Mouse (Mus musculus) stomach, postnatal 0 days (tissue): ENCODE measurements at regions not wholly inside any gene's neighbourhood (a gene's known extent, or its start where the extent isn't known, plus 50 kb on each side); places are given as distances from the start of the nearest gene placed in this dataset.

Experiments used
- ATAC-seq: fragments of 200-750 bp; cut with Nextera tagmentation; 2 replicates; pipeline ENCODE4 v1.8.0; 2017; ENCODE audit not compliant: low FRiP score, low TSS enrichment
- DNase-seq: peaks from one replicate; pipeline ENCODE4 v3.0.0-alpha.2; 2016; ENCODE audit warnings: low spot score
- H3K27ac ChIP-seq: fragments of 300-500 bp; sonication (generic); replicated peaks from 2 replicates; pipeline ENCODE4 v1.5.1; 2014; ENCODE audit warnings: mild to moderate bottlenecking, control low read depth
- H3K27me3 ChIP-seq: fragments of 300-500 bp; sonication (generic); 2 replicates; pipeline ENCODE4 v1.6.1; 2014; ENCODE audit warnings: low read length; ENCODE audit not compliant: control insufficient read depth, insufficient read depth
- H3K36me3 ChIP-seq: fragments of 300-500 bp; sonication (generic); 2 replicates; pipeline ENCODE4 v1.6.1; 2014; ENCODE audit warnings: low read length, mixed read lengths; ENCODE audit not compliant: control insufficient read depth, insufficient read depth
- H3K4me1 ChIP-seq: fragments of 300-500 bp; sonication (generic); replicated peaks from 2 replicates; pipeline ENCODE4 v1.6.1; 2014; ENCODE audit warnings: antibody characterized with exemption; ENCODE audit not compliant: control insufficient read depth, insufficient read depth
- H3K4me2 ChIP-seq: fragments of 300-500 bp; sonication (generic); replicated peaks from 2 replicates; pipeline ENCODE4 v1.6.1; 2014; ENCODE audit warnings: low read depth, mild to moderate bottlenecking, control low read depth, moderate library complexity
- H3K4me3 ChIP-seq: fragments of 300-500 bp; sonication (generic); 2 replicates; pipeline ENCODE4 v1.5.1; 2014; ENCODE audit warnings: low read depth, low read length, control low read depth
- H3K9ac ChIP-seq: fragments of 300-500 bp; sonication (generic); 2 replicates; pipeline ENCODE4 v1.6.1; 2014; ENCODE audit warnings: mild to moderate bottlenecking, low read length, control low read depth, mixed read lengths
- H3K9me3 ChIP-seq: fragments of 300-500 bp; sonication (generic); 2 replicates; pipeline ENCODE4 v1.6.1; 2016; ENCODE audit warnings: low read length; ENCODE audit not compliant: control insufficient read depth
- CTCF ChIP-seq: IDR thresholded peaks from 2 replicates; pipeline ENCODE4 v1.5.1; 2016; ENCODE audit warnings: antibody characterized with exemption, low read depth, mild to moderate bottlenecking, moderate library complexity
- EP300 ChIP-seq: optimal IDR thresholded peaks from 2 replicates; pipeline ENCODE3; 2016; ENCODE audit warnings: antibody characterized with exemption
- WGBS: fragments of 180-500 bp; shearing (Covaris S2); extraction: QIAGEN DNeasy Blood & Tissue Kit; methylation state at CpG from one replicate; pipeline ENCODE4 v1.1.7; 2014; 5-methylcytosine and 5-hydroxymethylcytosine counted together

GRCm38 (mm10) chr7:70286836-70287355, 79.6 kb downstream of the Nr2f2 start:
- Histone ChIP-seq H3K9me3 (no peaks in the 10 kb centered on the region), H3K36me3 (no peaks in the 10 kb centered on the region), H3K4me1 (no peaks in the 10 kb centered on the region), H3K9ac (no peak overlapping the region), H3K27me3 (peaks cover 6% of the 10 kb centered on the region; the same call in 1 of the 2 replicates), H3K27ac (no peak overlapping the region), H3K4me2 (no peak overlapping the region), H3K4me3 (no peak overlapping the region)
- ATAC-seq (no peak), DNase-seq (no peak)
- TF ChIP-seq EP300 (no peak), CTCF (no peak)
- WGBS, result 44% methylated on average over 14 of the region's 14 CpGs

- Histone ChIP-seq H3K4me3 (no peak overlapping the region), H3K4me2 (no peak overlapping the region), H3K4me1 (no peaks in the 10 kb centered on the region), H3K27ac (no peak overlapping the region), H3K9me3 (no peaks in the 10 kb centered on the region), H3K36me3 (no peaks in the 10 kb centered on the region), H3K9ac (no peak overlapping the region), H3K27me3 (peaks cover 6% of the 10 kb centered on the region; the same call in 1 of the 2 replicates)
- no peak for TF ChIP-seq EP300
- TF ChIP-seq CTCF, result no peak
- DNase-seq, result no peak
- 73% methylated on average over 3 of the region's 3 CpGs for WGBS
- no peak for ATAC-seq
Observed at GRCm38 (mm10) chr7:70285344-70285743, 81.2 kb downstream of the Nr2f2 start.

DNA sequence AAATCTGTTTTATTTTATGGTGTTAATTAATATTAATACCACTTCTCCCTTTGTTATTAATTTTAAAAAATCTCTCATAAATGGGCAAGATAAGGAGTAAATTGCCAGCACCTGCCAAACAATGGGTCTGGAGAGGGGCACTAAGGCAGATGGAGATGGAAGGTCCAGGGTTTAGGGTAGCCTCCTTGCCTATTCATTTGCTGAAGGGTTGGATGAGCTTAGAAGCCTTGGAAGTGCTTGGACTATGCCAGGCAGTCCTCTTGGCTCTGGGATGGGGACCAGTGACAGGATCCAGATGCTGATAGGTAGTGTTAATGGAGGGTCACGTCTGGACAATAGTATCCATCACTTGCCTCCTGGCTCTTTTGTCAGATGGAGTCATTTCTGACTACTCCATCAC, 82.7 kb downstream of the Nr2f2 start:
- Histone ChIP-seq H3K27ac (no peak overlapping the region), H3K36me3 (no peaks in the 10 kb centered on the region), H3K4me2 (no peak overlapping the region), H3K27me3 (peaks cover 6% of the 10 kb centered on the region; the same call in 1 of the 2 replicates), H3K9ac (no peak overlapping the region), H3K4me3 (no peak overlapping the region), H3K9me3 (no peaks in the 10 kb centered on the region), H3K4me1 (no peaks in the 10 kb centered on the region)
- no peak for TF ChIP-seq EP300
- no peak for TF ChIP-seq CTCF
- DNase-seq (no peak), ATAC-seq (no peak)
- 43% methylated on average over 1 of the region's 1 CpGs for WGBS

GRCm38 (mm10) chr7:70283166-70283565, 83.4 kb downstream of the Nr2f2 start:
- H3K27me3 ChIP-seq, result peaks cover 6% of the 10 kb centered on the region; the same call in 1 of the 2 replicates
- 53% methylated on average over 4 of the region's 4 CpGs for WGBS
- DNase-seq (no peak), ATAC-seq (no peak)
- no peaks in the 10 kb centered on the region for H3K9me3 ChIP-seq
- no peak for TF ChIP-seq CTCF
- TF ChIP-seq EP300, result no peak
- H3K4me2 ChIP-seq, result no peak overlapping the region
- no peak overlapping the region for H3K9ac ChIP-seq
- no peaks in the 10 kb centered on the region for H3K4me1 ChIP-seq
- no peaks in the 10 kb centered on the region for H3K36me3 ChIP-seq
- H3K27ac ChIP-seq, result no peak overlapping the region
- no peak overlapping the region for H3K4me3 ChIP-seq

GRCm38 (mm10) chr7:70281891-70282515, 84.5 kb downstream of the Nr2f2 start:
- no peak overlapping the region for H3K27ac ChIP-seq
- peaks cover 6% of the 10 kb centered on the region; the same call in 1 of the 2 replicates for H3K27me3 ChIP-seq
- 50% methylated on average over 11 of the region's 11 CpGs for WGBS
- H3K9me3 ChIP-seq, result no peaks in the 10 kb centered on the region
- H3K36me3 ChIP-seq, result no peaks in the 10 kb centered on the region
- no peak overlapping the region for H3K9ac ChIP-seq
- no peak for TF ChIP-seq CTCF
- no peak for TF ChIP-seq EP300
- DNase-seq, result no peak
- no peak for ATAC-seq
- H3K4me2 ChIP-seq, result no peak overlapping the region
- H3K4me1 ChIP-seq, result no peaks in the 10 kb centered on the region
- H3K4me3 ChIP-seq, result no peak overlapping the region

DNA sequence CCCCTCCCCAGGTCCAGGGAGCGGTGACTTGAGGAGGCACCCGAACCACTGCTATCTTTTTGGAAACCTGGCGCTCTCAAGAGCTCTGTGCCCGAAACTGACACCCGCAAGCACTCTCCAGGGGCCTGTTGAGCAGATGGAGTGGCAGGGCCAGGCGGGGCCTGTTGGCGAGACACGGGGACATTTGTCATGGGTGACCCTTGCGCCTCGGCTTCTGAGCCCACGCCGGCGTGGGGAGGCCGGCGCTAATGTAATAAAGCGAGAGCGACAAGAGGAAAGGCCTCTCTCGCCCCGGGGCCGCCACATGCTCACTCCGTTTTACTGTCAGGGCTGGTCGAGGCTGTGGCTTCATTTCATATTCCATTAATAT, 85.2 kb downstream of the Nr2f2 start:
- Histone ChIP-seq H3K36me3 (no peaks in the 10 kb centered on the region), H3K9ac (no peak overlapping the region), H3K27me3 (0 out of 2 replicates have a peak, but pooled peaks cover 2% of the 10 kb centered on the region), H3K4me1 (no peaks in the 10 kb centered on the region), H3K9me3 (no peaks in the 10 kb centered on the region), H3K4me3 (no peak overlapping the region), H3K27ac (no peak overlapping the region), H3K4me2 (peak overlapping the region; percentile 54; the same call in 1 of the 2 replicates)
- WGBS, result 45% methylated on average over 22 of the region's 22 CpGs
- no peak for TF ChIP-seq CTCF
- TF ChIP-seq EP300, result no peak
- no peak for DNase-seq
- ATAC-seq, result no peak
